ENCODE assay signal across 17 mouse cellular contexts in genomic region chr15:9714574-9715458, GRCm38 (mm10). TPM values are rescaled to one million over a fixed set of nuclear protein-coding genes. Genes with fewer than 3 reads are reported as not detected.
DNase-seq lines count a peak whose midpoint lies in the region; ATAC-seq lines count a peak whose summit lies in the region.
"Had no signal": no experiment of that assay in that cellular context is flagged by ENCODE, and none has a peak within 500 bp of the region (broad histone marks: within the 10 kb centered on the region; RNA-seq: fewer than 3 reads in every experiment).

No protein-coding gene starts in this region.

- peak overlapping the region; percentile 54 for H3K27ac ChIP-seq in macrophage
- no peak overlapping the region for H3K27ac ChIP-seq in midbrain, embryonic 10.5 days (replicated peaks)
- no peak overlapping the region for H3K27ac ChIP-seq in forebrain, embryonic 16.5 days (ENCODE audit: low read length)
- H3K27ac ChIP-seq: embryonic facial prominence, embryonic 13.5 days; hindbrain, embryonic 14.5 days; limb, embryonic 12.5 days; lung, embryonic 15.5 days had no signal

- DNase-seq in thymus, postnatal 0 days (ENCODE audit: low spot score) = peak; percentile 6
- no peak for DNase-seq in thymus, postnatal 25 days
- no peak for DNase-seq in midbrain, embryonic 10.5 days (ENCODE audit: low spot score)
- no peak for DNase-seq in right cerebral cortex, postnatal 36 days (ENCODE audit: low spot score in 2 of 2)
- DNase-seq in left cerebral cortex, adult 11 months (ENCODE audit: low spot score) = no peak
- DNase-seq: adrenal gland, postnatal 36 days; B cell, adult 2 months; kidney, adult 18-20 months had no signal

- 5% methylated on average over 7 of the region's 7 CpGs for WGBS in macrophage (ENCODE audit: missing documents)
- WGBS in midbrain, embryonic 10.5 days = 93% methylated on average over 7 of the region's 7 CpGs
- WGBS in forebrain, embryonic 16.5 days = 86% methylated on average over 7 of the region's 7 CpGs

- no peaks in the 10 kb centered on the region for H3K9me3 ChIP-seq in midbrain, embryonic 10.5 days (replicated peaks)
- no peaks in the 10 kb centered on the region for H3K9me3 ChIP-seq in forebrain, embryonic 16.5 days (ENCODE audit: control insufficient read depth, low read length)
- H3K9me3 ChIP-seq: embryonic facial prominence, embryonic 13.5 days; limb, embryonic 12.5 days; lung, embryonic 15.5 days had no signal

- H3K4me1 ChIP-seq in midbrain, embryonic 10.5 days = no peaks in the 10 kb centered on the region
- no peaks in the 10 kb centered on the region for H3K4me1 ChIP-seq in forebrain, embryonic 16.5 days (replicated peaks; ENCODE audit: control insufficient read depth, insufficient read depth, low read length)
- H3K4me1 ChIP-seq: embryonic facial prominence, embryonic 13.5 days; limb, embryonic 12.5 days; lung, embryonic 15.5 days had no signal

- no peak overlapping the region for H3K4me3 ChIP-seq in macrophage (ENCODE audit: inconsistent target)
- no peak overlapping the region for H3K4me3 ChIP-seq in midbrain, embryonic 10.5 days
- H3K4me3 ChIP-seq in forebrain, embryonic 16.5 days (replicated peaks; ENCODE audit: low read length) = no peak overlapping the region
- H3K4me3 ChIP-seq: embryonic facial prominence, embryonic 13.5 days; limb, embryonic 12.5 days; lung, embryonic 15.5 days had no signal

- no peak overlapping the region for H3K9ac ChIP-seq in forebrain, embryonic 16.5 days (replicated peaks; ENCODE audit: low read depth, low read length)
- H3K9ac ChIP-seq: embryonic facial prominence, embryonic 13.5 days; hindbrain, embryonic 14.5 days; limb, embryonic 12.5 days; lung, embryonic 15.5 days had no signal

- H3K79me2 ChIP-seq in macrophage (ENCODE audit: inconsistent target) = no peaks in the 10 kb centered on the region

- no peaks in the 10 kb centered on the region for H3K36me3 ChIP-seq in macrophage (ENCODE audit: inconsistent target)
- H3K36me3 ChIP-seq in midbrain, embryonic 10.5 days = no peaks in the 10 kb centered on the region
- no peaks in the 10 kb centered on the region for H3K36me3 ChIP-seq in forebrain, embryonic 16.5 days (ENCODE audit: control insufficient read depth, insufficient read depth)
- H3K36me3 ChIP-seq: embryonic facial prominence, embryonic 13.5 days; limb, embryonic 12.5 days; lung, embryonic 15.5 days had no signal

- no peak overlapping the region for H3K4me2 ChIP-seq in forebrain, embryonic 16.5 days (ENCODE audit: low read length)
- H3K4me2 ChIP-seq: embryonic facial prominence, embryonic 13.5 days; hindbrain, embryonic 14.5 days; limb, embryonic 12.5 days; lung, embryonic 15.5 days; midbrain, embryonic 11.5 days had no signal

- ATAC-seq in granulocyte monocyte progenitor cell, adult 5-6 weeks (replicated peaks; ENCODE audit: poor library complexity, severe bottlenecking) = peak; percentile 79
- ATAC-seq in forebrain, embryonic 16.5 days = no peak

- H3K27me3 ChIP-seq in midbrain, embryonic 10.5 days (ENCODE audit: low read depth, poor library complexity, severe bottlenecking) = no peaks in the 10 kb centered on the region
- no peaks in the 10 kb centered on the region for H3K27me3 ChIP-seq in forebrain, embryonic 16.5 days (replicated peaks; ENCODE audit: control insufficient read depth, insufficient read depth, low read length)
- H3K27me3 ChIP-seq: embryonic facial prominence, embryonic 13.5 days; limb, embryonic 12.5 days; lung, embryonic 15.5 days had no signal

RNA-seq across cellular contexts. Expression of gene Spef2, which starts 33.9 kb away (rescaled TPM):
- 1.7 and 1.8 TPM in 2 replicates for polyA plus RNA-seq in thymus, postnatal 0 days (2015; fragmentation: Nextera tagmentation; extraction: Ambion mirVana)
- 4.9 TPM in 1 of 2 replicates, not detected in the other for total RNA-seq in granulocyte monocyte progenitor cell, adult 5-6 weeks (2014; fragmentation: Nextera tagmentation)
- total RNA-seq in granulocyte monocyte progenitor cell, adult 5-6 weeks (2017) = 2.4 and 2.8 TPM in 2 replicates
- 10 to 100 TPM in 21 of 26 experiments, 1 to 10 TPM in 5; 2.4 to 29.4 (median 15.4) TPM for total RNA-seq in macrophage (2018; cell fraction: chromatin; rRNA removed)
- 1 to 10 TPM in 24 of 26 experiments, under 1 TPM in 2; 0.84 to 2.9 (median 1.7) TPM for total RNA-seq in macrophage (2018; cell fraction: cytosol; rRNA removed)
- total RNA-seq in macrophage (2018; cell fraction: nucleus; rRNA removed) = 10 to 100 TPM in 8 of 26 experiments, 1 to 10 TPM in 18; 1.2 to 17.6 (median 5.9) TPM
- 0.56 to 3.3 TPM (median 1.9 TPM) in 3 replicates for polyA plus RNA-seq in macrophage (2018)
- polyA plus RNA-seq in midbrain, embryonic 10.5 days (2016; fragmentation: Nextera tagmentation; extraction: Ambion mirVana) = 0.32 and 0.57 TPM in 2 replicates
- polyA plus RNA-seq in forebrain, embryonic 16.5 days (2015; fragmentation: Nextera tagmentation; extraction: Ambion mirVana) = 0.75 and 0.81 TPM in 2 replicates
- polyA plus RNA-seq: large intestine, adult 2 months had no signal
